Mouse (Mus musculus): ENCODE results near the gene Ly6g6e. TPM values are rescaled to one million over a fixed set of nuclear protein-coding genes. Genes with fewer than 3 reads are reported as not detected.
"Not testable (repeated sequence)": the region's sequence is repeated elsewhere in the genome, so short reads cannot be mapped to it uniquely, and the experiment has no call there.

The Ly6g6e gene
- 10.0 and 11.9 TPM in 2 replicates for polyA plus RNA-seq (2015; fragmentation: Nextera tagmentation; extraction: Ambion mirVana)

GRCm38 (mm10) chr17:35076507-35077176 is at the start of gene Ly6g6e:
TSS of gene Ly6g6e (plus strand) at chr17:35076902.
- Histone ChIP-seq H3K4me2 (replicated peaks) (peak within 1 kb of the TSS; percentile 34), H3K4me1 (peaks cover 21% of the 10 kb centered on the region), H3K36me3 (no peaks in the 10 kb centered on the region), H3K27ac (replicated peaks) (peak within 1 kb of the TSS; percentile 74), H3K4me3 (peak within 1 kb of the TSS; percentile 25), H3K9ac (replicated peaks) (peak within 1 kb of the TSS; percentile 22; the same call in 1 of the 2 replicates), H3K9me3 (no peaks in the 10 kb centered on the region), H3K27me3 (no peaks in the 10 kb centered on the region)
- WGBS, result 28% methylated on average over 10 of the region's 10 CpGs
- ATAC-seq (replicated peaks), result peak; percentile 82

DNA sequence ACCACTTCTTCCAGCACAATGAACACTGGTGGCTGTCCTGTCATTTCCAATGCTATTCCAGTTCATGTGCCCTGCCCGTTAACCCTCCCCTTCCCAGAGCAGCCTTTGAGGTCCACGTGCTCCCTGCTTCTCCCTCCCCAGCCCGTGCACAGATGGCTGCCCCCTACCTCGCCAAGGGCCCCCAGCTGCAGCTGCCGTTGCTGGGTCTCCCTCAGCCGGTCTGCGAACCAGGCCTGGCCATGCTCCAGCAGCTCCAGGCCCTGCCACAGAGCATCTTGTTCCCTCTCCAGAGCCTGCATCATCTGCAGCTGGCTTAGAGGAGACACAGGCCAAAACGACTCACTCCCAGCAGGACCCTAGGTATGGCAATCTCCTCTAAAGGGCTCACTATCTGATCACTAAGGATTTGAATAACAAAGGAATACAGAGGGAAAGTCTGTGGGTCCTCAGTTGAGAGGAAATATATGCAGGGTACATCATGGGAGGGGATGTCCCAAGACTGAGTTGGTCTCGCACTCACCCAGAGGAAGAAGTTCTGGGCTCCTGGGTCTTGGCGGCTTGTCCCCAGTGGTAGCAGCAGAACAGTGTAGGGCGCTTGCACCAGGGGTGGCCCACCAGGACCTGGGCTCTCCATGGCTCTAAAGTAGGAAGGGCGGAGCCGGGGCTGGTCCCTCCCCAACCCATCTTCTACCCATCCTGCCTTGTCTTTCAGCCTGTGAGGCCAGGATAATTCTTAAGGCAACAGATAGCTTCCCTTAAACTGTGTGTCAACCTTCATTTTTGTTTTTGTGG is 49.2 kb upstream of the Ly6g6e start, which contains the start of gene Sapcd1:
Gene Sapcd1, minus strand, starts transcription at position 740 of the 792 bp plus-strand sequence.
- H3K4me3 ChIP-seq, result no peak within 1 kb of the TSS
- ATAC-seq (replicated peaks), result peak; percentile 84
- H3K27ac ChIP-seq (replicated peaks), result peak within 1 kb of the TSS; percentile 66

GRCm38 (mm10) chr17:35028315-35028714 is 48.4 kb upstream of the Ly6g6e start:
- H3K36me3 ChIP-seq, result no peaks in the 10 kb centered on the region
- 0 out of 2 replicates have a peak overlapping the region, but pooled peaks have one; percentile 3 for H3K9ac ChIP-seq (replicated peaks)
- ATAC-seq (replicated peaks), result no peak
- H3K27me3 ChIP-seq, result no peaks in the 10 kb centered on the region
- no peak overlapping the region for H3K4me3 ChIP-seq
- H3K4me1 ChIP-seq, result peaks cover 29% of the 10 kb centered on the region
- H3K27ac ChIP-seq (replicated peaks), result 0 out of 2 replicates have a peak overlapping the region, but pooled peaks have one; percentile 66
- no peaks in the 10 kb centered on the region for H3K9me3 ChIP-seq
- 82% methylated on average over 2 of the region's 2 CpGs for WGBS
- no peak overlapping the region for H3K4me2 ChIP-seq (replicated peaks)

More for the DNA sequence above, 49.2 kb upstream of the Ly6g6e start, which contains the start of gene Sapcd1:
- no peaks in the 10 kb centered on the region for H3K9me3 ChIP-seq
- H3K4me2 ChIP-seq (replicated peaks), result peak within 1 kb of the TSS; percentile 2; the same call in 1 of the 2 replicates
- 32% methylated on average over 13 of the region's 13 CpGs for WGBS
- no peaks in the 10 kb centered on the region for H3K27me3 ChIP-seq
- H3K36me3 ChIP-seq, result no peaks in the 10 kb centered on the region
- peak within 1 kb of the TSS; percentile 12; the same call in 1 of the 2 replicates for H3K9ac ChIP-seq (replicated peaks)
- H3K4me1 ChIP-seq, result peaks cover 29% of the 10 kb centered on the region

DNA sequence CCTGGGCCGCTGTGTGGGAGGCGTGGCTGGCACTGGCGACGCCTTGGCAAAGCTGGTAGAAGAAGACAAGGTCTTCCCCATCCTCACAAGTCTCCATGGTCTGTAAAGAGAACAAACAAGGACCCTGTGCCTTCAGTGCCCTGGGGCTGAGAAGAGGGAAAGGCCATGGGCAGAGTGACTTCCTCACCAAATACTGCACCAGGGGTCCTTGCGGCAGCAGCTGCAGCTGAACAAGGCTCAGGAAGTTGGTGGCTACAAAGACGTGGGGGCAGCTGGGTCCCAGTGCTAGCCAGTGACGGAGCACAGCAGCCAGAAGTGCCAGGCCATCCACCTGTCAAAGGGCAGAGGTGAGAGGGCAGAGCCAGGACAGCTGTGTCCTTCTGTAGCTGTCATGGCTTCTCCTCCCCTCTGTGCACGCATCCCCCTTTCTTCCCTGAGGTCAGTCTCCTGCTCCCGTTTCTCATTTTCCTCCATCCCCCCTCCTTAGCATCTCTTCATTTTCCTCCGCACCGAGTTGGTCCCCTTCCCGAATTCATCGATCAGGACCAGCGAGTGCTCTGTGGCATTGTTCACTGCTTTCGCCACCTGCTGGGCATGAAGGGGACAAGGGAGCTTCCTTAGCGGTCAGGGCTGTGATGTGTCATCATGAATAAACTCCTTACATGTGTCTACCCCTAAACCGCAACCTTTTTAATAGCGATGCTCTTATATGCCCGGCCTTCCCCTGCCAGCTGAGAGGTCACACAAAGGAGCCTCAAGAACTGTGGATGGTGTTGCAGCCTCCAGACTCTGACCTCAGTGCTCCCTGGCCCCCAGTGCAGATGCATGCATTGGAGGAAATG is 46.8 kb upstream of the Ly6g6e start:
- Histone ChIP-seq H3K27ac (replicated peaks) (no peak overlapping the region), H3K9me3 (no peaks in the 10 kb centered on the region), H3K4me2 (replicated peaks) (peak overlapping the region; percentile 13; the same call in 1 of the 2 replicates), H3K4me3 (no peak overlapping the region), H3K9ac (replicated peaks) (no peak overlapping the region), H3K4me1 (peaks cover 29% of the 10 kb centered on the region), H3K27me3 (no peaks in the 10 kb centered on the region), H3K36me3 (no peaks in the 10 kb centered on the region)
- 34% methylated on average over 19 of the region's 19 CpGs for WGBS
- no peak for ATAC-seq (replicated peaks)

GRCm38 (mm10) chr17:35031272-35031671 is 45.4 kb upstream of the Ly6g6e start:
- WGBS, result 89% methylated on average over 11 of the region's 11 CpGs
- Histone ChIP-seq H3K27ac (replicated peaks) (no peak overlapping the region), H3K9me3 (no peaks in the 10 kb centered on the region), H3K27me3 (no peaks in the 10 kb centered on the region), H3K9ac (replicated peaks) (no peak overlapping the region), H3K4me2 (replicated peaks) (no peak overlapping the region), H3K4me1 (peaks cover 24% of the 10 kb centered on the region), H3K36me3 (no peaks in the 10 kb centered on the region), H3K4me3 (no peak overlapping the region)
- no peak for ATAC-seq (replicated peaks)

DNA sequence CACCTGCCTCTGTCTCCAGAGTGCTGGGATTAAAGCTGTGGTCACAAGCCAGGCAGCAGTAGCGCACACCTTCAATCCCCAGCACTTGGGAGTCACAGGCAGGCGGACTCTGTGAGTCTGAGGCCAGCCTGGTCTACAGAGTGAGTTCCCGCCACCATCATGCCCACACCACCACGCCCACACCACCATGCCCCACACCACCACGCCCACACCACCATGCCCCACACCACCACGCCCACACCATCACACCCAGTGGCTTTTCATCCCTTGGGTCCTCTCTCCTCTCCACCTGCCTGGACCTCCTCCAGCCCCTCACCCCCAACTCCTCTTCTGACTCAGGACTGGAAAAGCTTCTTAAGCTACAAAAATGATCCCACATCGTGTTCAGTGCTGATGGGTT is 44.8 kb upstream of the Ly6g6e start:
- ATAC-seq (replicated peaks), result no peak
- Histone ChIP-seq H3K9ac (replicated peaks) (no peak overlapping the region), H3K9me3 (no peaks in the 10 kb centered on the region), H3K4me2 (replicated peaks) (no peak overlapping the region), H3K4me1 (peaks cover 19% of the 10 kb centered on the region), H3K36me3 (no peaks in the 10 kb centered on the region), H3K27ac (replicated peaks) (no peak overlapping the region), H3K27me3 (no peaks in the 10 kb centered on the region), H3K4me3 (no peak overlapping the region)
- WGBS, result 90% methylated on average over 7 of the region's 7 CpGs

DNA sequence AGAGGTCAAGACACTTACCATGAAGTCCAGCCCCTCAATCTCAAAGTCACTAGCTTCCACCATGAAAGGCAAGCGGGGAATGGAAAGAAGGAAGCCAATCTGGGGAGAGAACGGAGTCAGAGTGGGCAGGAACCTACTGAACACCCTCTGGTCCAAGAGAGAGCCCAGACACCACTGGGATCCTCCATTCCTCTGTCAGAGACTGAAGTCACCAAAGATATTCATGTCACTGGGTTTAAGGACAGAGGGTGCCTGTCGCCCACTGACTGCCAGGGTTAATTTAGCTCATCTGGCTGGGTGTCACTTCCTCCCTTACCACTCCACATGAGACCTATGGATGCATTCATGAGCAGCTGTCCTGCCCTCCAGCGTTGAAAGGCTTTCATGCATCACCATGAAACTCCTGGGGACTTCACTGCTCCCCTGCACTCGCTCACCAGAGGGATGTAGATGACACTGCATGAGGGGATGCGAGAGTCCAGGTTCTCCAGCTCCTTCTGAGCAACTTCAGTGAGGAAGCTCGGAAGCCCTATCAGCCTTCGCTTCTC is 44.3 kb upstream of the Ly6g6e start:
- ATAC-seq (replicated peaks), result no peak
- no peak overlapping the region for H3K9ac ChIP-seq (replicated peaks)
- no peak overlapping the region for H3K27ac ChIP-seq (replicated peaks)
- no peak overlapping the region for H3K4me2 ChIP-seq (replicated peaks)
- H3K36me3 ChIP-seq, result no peaks in the 10 kb centered on the region
- 76% methylated on average over 8 of the region's 8 CpGs for WGBS
- H3K9me3 ChIP-seq, result no peaks in the 10 kb centered on the region
- H3K4me1 ChIP-seq, result peaks cover 14% of the 10 kb centered on the region
- no peaks in the 10 kb centered on the region for H3K27me3 ChIP-seq
- H3K4me3 ChIP-seq, result no peak overlapping the region

GRCm38 (mm10) chr17:35033703-35034102 is 43.0 kb upstream of the Ly6g6e start:
- ATAC-seq (replicated peaks); H3K4me2 ChIP-seq (replicated peaks); H3K9me3 ChIP-seq; H3K9ac ChIP-seq (replicated peaks); H3K4me3 ChIP-seq; H3K27ac ChIP-seq (replicated peaks); H3K36me3 ChIP-seq; H3K27me3 ChIP-seq; H3K4me1 ChIP-seq: not testable (repeated sequence)
- 89% methylated on average over 1 of the region's 1 CpGs for WGBS

- no peaks in the 10 kb centered on the region for H3K27me3 ChIP-seq
- H3K9ac ChIP-seq (replicated peaks), result no peak overlapping the region
- H3K27ac ChIP-seq (replicated peaks), result no peak overlapping the region
- no peaks in the 10 kb centered on the region for H3K9me3 ChIP-seq
- H3K4me2 ChIP-seq (replicated peaks), result no peak overlapping the region
- H3K36me3 ChIP-seq, result no peaks in the 10 kb centered on the region
- no peak overlapping the region for H3K4me3 ChIP-seq
- peaks cover 3% of the 10 kb centered on the region; the same call in 1 of the 2 replicates for H3K4me1 ChIP-seq
- 76% methylated on average over 6 of the region's 6 CpGs for WGBS
- no peak for ATAC-seq (replicated peaks)
Measured at GRCm38 (mm10) chr17:35034896-35035295, 41.8 kb upstream of the Ly6g6e start.

- 85% methylated on average over 11 of the region's 11 CpGs for WGBS
- ATAC-seq (replicated peaks), result no peak
Measured at GRCm38 (mm10) chr17:35039121-35039873, 37.4 kb upstream of the Ly6g6e start.

DNA sequence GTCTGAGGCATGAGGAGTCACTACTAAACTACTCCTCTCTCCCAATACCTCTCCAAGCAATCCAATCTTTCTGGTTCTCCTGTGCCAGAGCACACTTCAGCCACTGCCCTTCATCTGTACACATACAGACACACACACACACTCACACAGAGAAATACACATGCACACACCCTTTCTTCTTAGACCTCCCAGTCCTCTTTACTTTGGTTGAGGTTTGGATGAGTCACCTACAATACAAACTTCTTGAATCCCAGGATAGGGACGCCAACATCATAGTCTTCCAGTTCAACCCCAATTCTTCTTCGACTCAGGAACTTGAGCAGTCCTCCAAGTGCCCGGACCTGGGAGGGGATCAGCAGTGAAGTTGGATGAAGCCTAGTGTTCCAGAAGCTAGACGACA is 32.9 kb upstream of the Ly6g6e start:
- WGBS, result 89% methylated on average over 4 of the region's 4 CpGs
- no peak overlapping the region for H3K27ac ChIP-seq (replicated peaks)
- H3K9ac ChIP-seq (replicated peaks), result no peak overlapping the region
- peaks cover 13% of the 10 kb centered on the region; the same call in 1 of the 2 replicates for H3K4me1 ChIP-seq
- no peak overlapping the region for H3K4me3 ChIP-seq
- H3K4me2 ChIP-seq (replicated peaks), result no peak overlapping the region
- no peaks in the 10 kb centered on the region for H3K9me3 ChIP-seq
- no peaks in the 10 kb centered on the region for H3K27me3 ChIP-seq
- no peaks in the 10 kb centered on the region for H3K36me3 ChIP-seq
- ATAC-seq (replicated peaks), result no peak

More at GRCm38 (mm10) chr17:35039121-35039873, 37.4 kb upstream of the Ly6g6e start:
- Histone ChIP-seq H3K9ac (replicated peaks) (no peak overlapping the region), H3K4me3 (no peak overlapping the region), H3K36me3 (no peaks in the 10 kb centered on the region), H3K4me2 (replicated peaks) (no peak overlapping the region), H3K27ac (replicated peaks) (no peak overlapping the region), H3K9me3 (no peaks in the 10 kb centered on the region), H3K27me3 (no peaks in the 10 kb centered on the region), H3K4me1 (no peaks in the 10 kb centered on the region)

Measured in forebrain, embryonic 15.5 days (tissue).